Mouse (Mus musculus): Measurements from ENCODE around the gene Ncoa7.

GRCm38 (mm10) chr10:30712540-30712939 is 90.6 kb downstream of the Ncoa7 start:
- TF ChIP-seq CTCF (IDR thresholded peaks at IDR 0.05; ENCODE audit: extremely low read depth, insufficient read depth, insufficient read length, insufficient replicate concordance) (no peak), POLR2A (IDR thresholded peaks at IDR 0.05; ENCODE audit: low read depth, low read length) (no peak)

Data from spleen, adult 2 months (tissue).